Comparison of ENCODE assay signal across 13 mouse cellular contexts in the genomic region with DNA sequence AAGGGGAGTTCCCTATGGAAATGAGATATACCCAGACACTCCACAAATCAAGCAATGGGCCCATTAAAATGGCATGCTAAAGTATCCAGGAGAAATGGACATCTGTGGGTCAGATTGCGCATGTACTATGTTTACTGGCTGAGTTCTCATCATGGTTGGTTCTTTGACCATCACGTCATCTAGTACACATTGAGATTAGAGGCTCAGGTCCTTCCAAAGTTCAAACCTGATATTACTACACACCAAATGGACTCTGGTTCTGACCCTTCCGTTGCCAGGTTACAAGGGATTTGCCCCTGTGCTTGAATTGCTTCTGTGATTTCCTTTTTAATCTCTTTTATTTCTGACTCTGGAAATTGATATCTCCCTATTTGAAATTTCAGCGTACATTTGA.
DNase-seq lines count a peak whose midpoint lies in the region; ATAC-seq lines count a peak whose summit lies in the region.
"Had no signal": no experiment of that assay in that cellular context is flagged by ENCODE, and none has a peak within 500 bp of the region (broad histone marks: within the 10 kb centered on the region; RNA-seq: fewer than 3 reads in every experiment).

No protein-coding gene starts in this region.

- DNase-seq in heart, adult 11 months: peak; percentile 54
- no peak for DNase-seq in embryonic facial prominence, embryonic 14.5 days (ENCODE audit: low spot score)
- DNase-seq in gastrocnemius, postnatal 25 days: no peak
- no peak for DNase-seq in frontal cortex, postnatal 14 days (ENCODE audit: low spot score in 2 of 2)
- DNase-seq: adrenal gland, adult 2 months; kidney, postnatal 36 days; liver, embryonic 13.5 days; lung, postnatal 36 days had no signal

- WGBS in heart, embryonic 11.5 days (ENCODE audit: insufficient replicate concordance): 84% methylated on average over 4 of the region's 4 CpGs
- 82% methylated on average over 4 of the region's 4 CpGs for WGBS in embryonic facial prominence, embryonic 14.5 days
- 72% methylated on average over 4 of the region's 4 CpGs for WGBS in hindbrain, embryonic 13.5 days
- 52% methylated on average over 4 of the region's 4 CpGs for WGBS in midbrain, embryonic 15.5 days

- peaks cover 3% of the 10 kb centered on the region; the same call in 1 of the 2 replicates for H3K27me3 ChIP-seq in heart, embryonic 11.5 days (ENCODE audit: control insufficient read depth, insufficient read depth, low read length)
- no peaks in the 10 kb centered on the region for H3K27me3 ChIP-seq in embryonic facial prominence, embryonic 14.5 days (replicated peaks; ENCODE audit: control insufficient read depth, insufficient read depth, low read length)
- H3K27me3 ChIP-seq in hindbrain, embryonic 13.5 days: no peaks in the 10 kb centered on the region
- no peaks in the 10 kb centered on the region for H3K27me3 ChIP-seq in midbrain, embryonic 15.5 days (replicated peaks)
- H3K27me3 ChIP-seq: intestine, embryonic 15.5 days had no signal

- H3K9me3 ChIP-seq in heart, embryonic 11.5 days (replicated peaks; ENCODE audit: control insufficient read depth, low read length): no peaks in the 10 kb centered on the region
- no peaks in the 10 kb centered on the region for H3K9me3 ChIP-seq in embryonic facial prominence, embryonic 14.5 days (ENCODE audit: control insufficient read depth, low read length)
- no peaks in the 10 kb centered on the region for H3K9me3 ChIP-seq in hindbrain, embryonic 13.5 days
- no peaks in the 10 kb centered on the region for H3K9me3 ChIP-seq in midbrain, embryonic 15.5 days
- H3K9me3 ChIP-seq: intestine, embryonic 15.5 days; liver, embryonic 13.5 days had no signal

- no peak overlapping the region for H3K4me3 ChIP-seq in heart, embryonic 11.5 days (ENCODE audit: low read depth, low read length)
- H3K4me3 ChIP-seq in embryonic facial prominence, embryonic 14.5 days (ENCODE audit: low read depth, low read length): no peak overlapping the region
- peak overlapping the region; percentile 49 for H3K4me3 ChIP-seq in hindbrain, embryonic 13.5 days
- H3K4me3 ChIP-seq in midbrain, embryonic 15.5 days: peak overlapping the region; percentile 48
- H3K4me3 ChIP-seq: intestine, embryonic 15.5 days; liver, embryonic 13.5 days had no signal

- H3K36me3 ChIP-seq in heart, embryonic 11.5 days (ENCODE audit: control insufficient read depth, insufficient read depth, low read length): no peaks in the 10 kb centered on the region
- no peaks in the 10 kb centered on the region for H3K36me3 ChIP-seq in embryonic facial prominence, embryonic 14.5 days (ENCODE audit: control insufficient read depth, insufficient read depth, low read length)
- no peaks in the 10 kb centered on the region for H3K36me3 ChIP-seq in hindbrain, embryonic 13.5 days
- no peaks in the 10 kb centered on the region for H3K36me3 ChIP-seq in midbrain, embryonic 15.5 days (replicated peaks)
- H3K36me3 ChIP-seq: intestine, embryonic 15.5 days; liver, embryonic 13.5 days had no signal

- ATAC-seq in heart, embryonic 11.5 days (replicated peaks; ENCODE audit: insufficient number of reproducible peaks, low FRiP score, low TSS enrichment): no peak
- no peak for ATAC-seq in embryonic facial prominence, embryonic 14.5 days (ENCODE audit: low read depth)
- no peak for ATAC-seq in hindbrain, embryonic 13.5 days (ENCODE audit: low FRiP score)
- no peak for ATAC-seq in midbrain, embryonic 15.5 days (replicated peaks)
- no peak for ATAC-seq in megakaryocyte, adult 5-6 weeks (ENCODE audit: poor library complexity, severe bottlenecking)
- ATAC-seq: intestine, embryonic 15.5 days had no signal

- no peak overlapping the region for H3K27ac ChIP-seq in heart, embryonic 11.5 days (ENCODE audit: low read depth, low read length)
- no peak overlapping the region for H3K27ac ChIP-seq in embryonic facial prominence, embryonic 14.5 days (replicated peaks; ENCODE audit: low read depth, low read length)
- peak overlapping the region; percentile 93 for H3K27ac ChIP-seq in hindbrain, embryonic 13.5 days
- peak overlapping the region; percentile 88 for H3K27ac ChIP-seq in midbrain, embryonic 15.5 days
- H3K27ac ChIP-seq: intestine, embryonic 15.5 days; liver, embryonic 13.5 days had no signal

- H3K4me2 ChIP-seq in heart, embryonic 11.5 days: no peak overlapping the region
- H3K4me2 ChIP-seq in embryonic facial prominence, embryonic 14.5 days (ENCODE audit: low read depth, low read length): peak overlapping the region; percentile 72
- H3K4me2 ChIP-seq in hindbrain, embryonic 13.5 days: peak overlapping the region; percentile 67
- H3K4me2 ChIP-seq in midbrain, embryonic 15.5 days: peak overlapping the region; percentile 74
- H3K4me2 ChIP-seq: intestine, embryonic 15.5 days; liver, embryonic 13.5 days had no signal

- 0 out of 2 replicates have a peak, but pooled peaks cover 3% of the 10 kb centered on the region for H3K4me1 ChIP-seq in heart, embryonic 11.5 days (ENCODE audit: control insufficient read depth, insufficient read depth, low read length)
- H3K4me1 ChIP-seq in embryonic facial prominence, embryonic 14.5 days (ENCODE audit: control insufficient read depth, insufficient read depth, low read length): peaks cover 11% of the 10 kb centered on the region; the same call in 1 of the 2 replicates
- H3K4me1 ChIP-seq in hindbrain, embryonic 13.5 days (replicated peaks): peaks cover 35% of the 10 kb centered on the region
- H3K4me1 ChIP-seq in midbrain, embryonic 15.5 days: peaks cover 36% of the 10 kb centered on the region
- H3K4me1 ChIP-seq: intestine, embryonic 15.5 days; liver, embryonic 13.5 days had no signal

- H3K9ac ChIP-seq in heart, embryonic 11.5 days (ENCODE audit: low read depth, low read length): no peak overlapping the region
- H3K9ac ChIP-seq in embryonic facial prominence, embryonic 14.5 days (ENCODE audit: low read depth, low read length): no peak overlapping the region
- H3K9ac ChIP-seq in hindbrain, embryonic 13.5 days: peak overlapping the region; percentile 67
- peak overlapping the region; percentile 40 for H3K9ac ChIP-seq in midbrain, embryonic 15.5 days
- H3K9ac ChIP-seq: intestine, embryonic 15.5 days; liver, embryonic 13.5 days had no signal

Comparison
In these comparisons a context has a peak if more than half of its experiments do, and no peak if none do; other contexts are left out.
1. H3K27ac ChIP-seq: peak in hindbrain, embryonic 13.5 days (single experiment) and midbrain, embryonic 15.5 days (single experiment); none in heart, embryonic 11.5 days (single experiment) and embryonic facial prominence, embryonic 14.5 days (single experiment).
2. H3K4me3 ChIP-seq: peak in hindbrain, embryonic 13.5 days (single experiment) and midbrain, embryonic 15.5 days (single experiment); none in heart, embryonic 11.5 days (single experiment) and embryonic facial prominence, embryonic 14.5 days (single experiment).
3. H3K9ac ChIP-seq: peak in hindbrain, embryonic 13.5 days (single experiment) and midbrain, embryonic 15.5 days (single experiment); none in heart, embryonic 11.5 days (single experiment) and embryonic facial prominence, embryonic 14.5 days (single experiment).